Mouse (Mus musculus) heart, adult 11 months (tissue): ENCODE data around the gene Vmn1r170.
"Not testable (repeated sequence)": the region's sequence is repeated elsewhere in the genome, so short reads cannot be mapped to it uniquely, and the experiment has no call there.

Source experiments
- DNase-seq: peaks from one replicate; pipeline ENCODE4 v3.0.0; 2022

Gene Vmn1r170

DNA sequence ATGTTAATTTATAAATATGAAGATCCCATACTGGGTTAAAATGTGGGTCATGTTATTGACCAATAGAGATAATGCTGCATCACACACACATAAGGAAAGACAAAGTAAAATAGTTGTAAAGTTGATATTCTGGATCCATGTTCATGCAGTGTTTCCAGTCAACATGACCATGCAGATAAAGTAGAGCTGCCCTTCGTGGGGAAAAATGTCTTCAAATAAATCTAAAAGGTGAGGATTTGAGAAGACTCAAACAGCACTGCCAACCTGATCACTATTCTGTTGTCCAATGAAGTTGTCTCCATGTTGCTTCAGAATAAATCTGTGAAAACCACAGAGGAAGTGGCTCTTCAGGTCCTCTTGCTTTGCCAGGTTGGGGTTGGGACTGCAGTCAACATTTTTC, at the start of gene Vmn1r170:
Gene Vmn1r170 (plus strand): TSS at position 301 of the 400 bp plus-strand sequence.
- not testable (repeated sequence) for DNase-seq

DNA sequence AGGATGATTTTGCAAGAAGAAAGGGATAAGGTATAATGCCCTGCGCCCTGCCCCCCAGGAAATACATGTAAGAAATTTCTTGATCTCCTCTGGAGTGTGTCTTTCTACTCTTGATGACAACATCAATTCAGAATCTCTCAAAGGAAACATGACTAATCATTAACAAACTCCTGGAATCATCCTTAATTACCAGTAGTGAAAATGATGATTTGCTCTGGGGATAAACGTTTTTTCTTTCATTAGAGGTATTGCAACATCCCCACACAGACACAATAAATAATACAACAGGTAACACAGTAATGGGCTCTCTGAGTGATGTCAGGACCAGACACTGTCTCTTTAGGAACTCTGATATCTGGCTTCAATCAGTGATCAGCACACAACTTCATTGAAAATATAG, 30.7 kb upstream of the Vmn1r170 start, which contains the start of gene Vmn1r169:
Gene Vmn1r169 (plus strand): TSS at position 301 of the 400 bp plus-strand sequence.
- DNase-seq, result not testable (repeated sequence)

DNA sequence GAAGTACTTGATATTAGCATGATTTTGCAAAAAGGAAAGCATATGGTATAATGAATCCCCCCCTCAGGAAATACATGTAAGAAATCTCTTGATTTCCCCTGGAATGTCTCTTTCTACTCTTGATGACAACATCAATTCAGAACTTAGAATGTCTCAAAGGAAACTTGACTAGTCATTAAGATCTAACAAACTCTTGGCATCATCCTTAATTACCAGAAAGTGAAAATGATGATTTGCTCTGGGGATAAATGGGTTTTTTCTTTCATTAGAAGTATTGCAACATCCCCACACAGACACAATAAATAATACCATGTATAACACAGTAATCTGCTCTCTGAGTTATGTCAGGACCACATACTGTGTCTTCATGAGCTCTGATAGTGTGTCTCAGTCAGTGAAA, 24.4 kb downstream of the Vmn1r170 start, which contains the start of gene Vmn1r171:
Gene Vmn1r171 (plus strand): TSS at position 301 of the 400 bp plus-strand sequence.
- no peak for DNase-seq
